Mouse (Mus musculus): Measurements from ENCODE around the gene Ppp2ca.
"Not testable (repeated sequence)": the region's sequence is repeated elsewhere in the genome, so short reads cannot be mapped to it uniquely, and the experiment has no call there.

- TF ChIP-seq CTCF (IDR thresholded peaks at IDR 0.05; ENCODE audit: low read depth, low read length), result peak; percentile 62
- TF ChIP-seq POLR2A (IDR thresholded peaks at IDR 0.05; ENCODE audit: extremely low read depth, insufficient read depth, low read length), result not testable (repeated sequence)
These were observed 45.2 kb downstream of the Ppp2ca start for GRCm38 (mm10) chr11:52143675-52144074.

Data from liver, adult 2 months (tissue).